Mouse (Mus musculus) midbrain, embryonic 13.5 days (tissue): ENCODE results near the gene Deup1. TPM values are rescaled to one million over a fixed set of nuclear protein-coding genes. Genes with fewer than 3 reads are reported as not detected.

ENCODE experiments used
- ATAC-seq: fragments of 200-750 bp; cut with Nextera tagmentation; 2 replicates; pipeline ENCODE4 v1.8.0; 2017; ENCODE audit warnings: mild to moderate bottlenecking, moderate TSS enrichment, moderate library complexity
- H3K27ac ChIP-seq: fragments of 300-500 bp; sonication (generic); 2 replicates; pipeline ENCODE4 v1.5.1; 2015; ENCODE audit warnings: inconsistent platforms, mild to moderate bottlenecking, moderate library complexity
- H3K27me3 ChIP-seq: fragments of 300-500 bp; sonication (generic); 2 replicates; pipeline ENCODE4 v1.6.1; 2015; ENCODE audit warnings: mild to moderate bottlenecking, inconsistent platforms
- H3K36me3 ChIP-seq: fragments of 300-500 bp; sonication (generic); 2 replicates; pipeline ENCODE4 v1.6.1; 2015; ENCODE audit warnings: mild to moderate bottlenecking, inconsistent platforms
- H3K4me1 ChIP-seq: fragments of 300-500 bp; sonication (generic); replicated peaks from 2 replicates; pipeline ENCODE4 v1.6.1; 2015; ENCODE audit warnings: inconsistent platforms
- H3K4me2 ChIP-seq: fragments of 300-500 bp; sonication (generic); replicated peaks from 2 replicates; pipeline ENCODE4 v1.6.1; 2015; ENCODE audit warnings: moderate library complexity, mild to moderate bottlenecking, inconsistent platforms
- H3K4me3 ChIP-seq: fragments of 300-500 bp; sonication (generic); replicated peaks from 2 replicates; pipeline ENCODE4 v1.5.1; 2015; ENCODE audit warnings: mild to moderate bottlenecking, inconsistent platforms
- H3K9ac ChIP-seq: fragments of 300-500 bp; sonication (generic); replicated peaks from 2 replicates; pipeline ENCODE4 v1.6.1; 2015; ENCODE audit warnings: mild to moderate bottlenecking, inconsistent platforms
- H3K9me3 ChIP-seq: fragments of 300-500 bp; sonication (generic); 2 replicates; pipeline ENCODE4 v1.6.1; 2016; ENCODE audit warnings: mild to moderate bottlenecking, inconsistent platforms
- WGBS: fragments of 180-500 bp; shearing (Covaris S2); methylation state at CpG from one replicate; pipeline ENCODE4 v1.1.7; 2015; 5-methylcytosine and 5-hydroxymethylcytosine counted together
- polyA plus RNA-seq: library from polyadenylated mRNA; unstranded; fragments of >200 nt; fragmentation: Nextera tagmentation; extraction: Ambion mirVana; gene quantifications from 2 replicates; pipeline ENCODE4 v1.2.1, GENCODE M21; 2015

The Deup1 gene
- polyA plus RNA-seq, 1 experiment from 2014 or later: 0.96 TPM

DNA sequence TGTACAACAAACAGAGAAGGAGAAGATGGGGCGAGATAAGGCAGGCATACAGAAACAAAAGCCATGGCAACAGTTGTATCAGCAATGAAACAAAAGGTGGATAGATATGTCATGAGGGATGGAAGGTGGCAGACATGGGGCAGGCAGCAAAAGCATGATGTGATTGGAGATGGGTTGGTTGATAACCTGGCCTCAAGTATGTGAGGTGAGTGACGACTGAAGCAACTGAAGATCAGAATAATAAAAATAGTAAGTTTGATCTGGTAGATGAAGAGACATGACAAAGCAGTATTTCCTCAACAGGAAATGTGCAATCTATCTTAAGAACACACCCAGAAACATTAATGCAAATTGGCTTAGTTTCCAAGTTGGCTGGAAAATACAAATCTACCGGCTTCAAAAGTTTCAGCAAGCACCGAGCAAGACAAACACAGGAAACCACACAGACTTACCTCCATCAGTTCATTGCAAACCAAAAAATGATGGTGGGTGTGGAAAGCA lies 77.2 kb downstream of the Deup1 start:
- Histone ChIP-seq H3K4me1 (0 out of 2 replicates have a peak, but pooled peaks cover 8% of the 10 kb centered on the region), H3K4me2 (no peak overlapping the region), H3K36me3 (no peaks in the 10 kb centered on the region), H3K9me3 (no peaks in the 10 kb centered on the region), H3K27me3 (no peaks in the 10 kb centered on the region), H3K27ac (no peak overlapping the region), H3K9ac (no peak overlapping the region), H3K4me3 (no peak overlapping the region)
- ATAC-seq: no peak
- 90% methylated on average over 4 of the region's 4 CpGs for WGBS

DNA sequence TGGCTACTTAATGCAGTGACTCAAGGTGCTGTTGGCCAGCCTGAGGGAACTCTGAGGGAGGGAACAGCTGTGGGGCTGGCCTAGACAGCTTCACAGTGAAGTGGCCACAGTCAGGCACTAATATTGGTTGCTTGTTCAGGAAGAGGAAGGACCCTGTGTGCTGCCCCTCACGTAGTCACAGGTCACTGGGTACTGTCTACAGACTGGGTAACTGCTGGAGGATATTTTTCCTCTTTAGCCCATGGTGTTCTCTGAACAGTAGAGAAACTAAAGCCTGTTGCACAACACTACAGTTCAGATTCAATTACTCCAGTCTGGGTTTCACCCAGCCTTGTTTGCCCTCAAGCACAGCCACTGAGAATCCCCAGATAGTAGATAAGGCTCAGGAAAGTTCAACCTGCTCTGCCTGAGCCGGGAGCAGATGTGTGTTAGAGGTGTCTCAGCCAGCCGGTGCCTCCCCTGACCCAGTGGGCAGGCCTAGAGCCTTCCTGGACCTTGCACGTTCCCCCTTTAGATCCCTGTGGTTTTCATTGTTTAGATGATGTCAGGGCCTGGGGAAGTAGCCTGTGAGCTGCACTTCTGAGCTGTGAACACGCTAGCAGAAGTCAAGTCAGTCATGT lies 85.9 kb downstream of the Deup1 start:
- Histone ChIP-seq H3K4me1 (no peaks in the 10 kb centered on the region), H3K36me3 (no peaks in the 10 kb centered on the region), H3K27ac (no peak overlapping the region), H3K9me3 (no peaks in the 10 kb centered on the region), H3K9ac (no peak overlapping the region), H3K4me3 (no peak overlapping the region), H3K4me2 (no peak overlapping the region), H3K27me3 (no peaks in the 10 kb centered on the region)
- WGBS: 76% methylated on average over 5 of the region's 5 CpGs
- ATAC-seq: no peak

DNA sequence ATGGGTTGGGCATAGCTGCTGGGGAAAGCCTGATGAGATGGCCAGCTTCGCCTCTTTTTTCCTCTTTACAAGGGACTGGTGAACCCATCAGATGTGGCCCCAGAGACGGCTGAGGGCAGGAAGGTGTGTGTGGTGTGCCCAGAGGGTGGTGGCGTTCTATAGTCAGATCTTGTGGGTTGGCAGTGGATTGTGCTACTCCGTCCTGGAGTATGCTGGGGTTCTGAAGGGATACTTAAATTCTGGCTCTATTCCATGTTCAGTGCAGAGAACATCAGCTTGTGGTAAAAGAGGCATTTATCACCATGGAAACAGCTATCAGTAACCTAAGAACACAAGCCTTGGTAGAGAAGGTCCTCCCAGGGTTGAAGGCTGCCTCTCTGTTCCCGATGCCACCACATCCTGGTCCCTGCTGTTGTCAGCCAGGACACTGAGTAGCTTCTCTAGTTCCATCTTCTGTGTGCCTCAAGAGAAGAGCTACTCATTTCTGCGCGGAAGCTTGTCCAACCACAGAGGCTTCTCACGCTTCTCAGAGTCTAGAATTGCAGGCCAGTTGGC lies 88.7 kb downstream of the Deup1 start:
- no peaks in the 10 kb centered on the region for H3K27me3 ChIP-seq
- no peaks in the 10 kb centered on the region for H3K9me3 ChIP-seq
- ATAC-seq: no peak
- H3K4me1 ChIP-seq: peaks cover 1% of the 10 kb centered on the region
- no peak overlapping the region for H3K4me2 ChIP-seq
- no peak overlapping the region for H3K27ac ChIP-seq
- 91% methylated on average over 8 of the region's 8 CpGs for whole genome bisulfite sequencing
- H3K4me3 ChIP-seq: no peak overlapping the region
- H3K9ac ChIP-seq: no peak overlapping the region
- no peaks in the 10 kb centered on the region for H3K36me3 ChIP-seq

GRCm38 (mm10) chr9:15537455-15538048 lies 90.2 kb downstream of the Deup1 start:
- WGBS: 94% methylated on average over 3 of the region's 3 CpGs
- H3K27ac ChIP-seq: no peak overlapping the region
- no peaks in the 10 kb centered on the region for H3K36me3 ChIP-seq
- ATAC-seq: no peak
- H3K27me3 ChIP-seq: no peaks in the 10 kb centered on the region
- H3K9me3 ChIP-seq: no peaks in the 10 kb centered on the region
- peaks cover 8% of the 10 kb centered on the region for H3K4me1 ChIP-seq
- H3K4me2 ChIP-seq: no peak overlapping the region
- no peak overlapping the region for H3K4me3 ChIP-seq
- H3K9ac ChIP-seq: no peak overlapping the region

DNA sequence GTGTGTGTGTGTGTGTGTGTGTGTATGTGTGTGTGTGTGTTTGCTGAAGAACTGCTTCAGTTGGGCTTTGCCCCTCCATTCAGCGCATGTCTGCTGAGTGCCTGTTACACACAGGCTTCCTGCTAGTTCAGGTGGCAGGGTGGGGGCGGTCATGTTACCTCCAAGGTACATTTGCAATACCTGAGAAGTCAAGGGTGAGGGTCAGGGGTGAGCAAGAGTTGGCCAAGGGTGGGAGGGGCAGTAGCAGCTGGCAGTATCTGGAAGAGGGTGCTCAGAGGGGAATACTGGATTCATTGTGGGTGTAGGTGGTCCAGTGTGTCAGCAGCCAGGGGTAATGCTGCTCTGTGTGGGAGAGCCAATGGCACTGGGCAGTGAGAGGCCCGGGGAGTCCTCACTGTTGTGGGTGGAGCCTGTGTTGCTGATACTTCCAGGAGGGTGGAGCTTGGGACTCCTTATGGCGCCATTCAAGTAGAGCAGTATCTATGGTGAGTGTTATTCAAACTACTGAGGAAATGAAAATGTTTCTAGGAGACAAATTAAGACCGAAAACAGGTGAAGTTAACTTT lies 90.8 kb downstream of the Deup1 start:
- Histone ChIP-seq H3K4me2 (no peak overlapping the region), H3K27me3 (no peaks in the 10 kb centered on the region), H3K4me1 (peaks cover 8% of the 10 kb centered on the region), H3K9ac (no peak overlapping the region), H3K4me3 (no peak overlapping the region), H3K27ac (no peak overlapping the region), H3K36me3 (no peaks in the 10 kb centered on the region), H3K9me3 (no peaks in the 10 kb centered on the region)
- WGBS: 91% methylated on average over 5 of the region's 5 CpGs
- ATAC-seq: peak; percentile 41; the same call in 1 of the 2 replicates

GRCm38 (mm10) chr9:15535418-15535817 lies 92.3 kb downstream of the Deup1 start:
- no peaks in the 10 kb centered on the region for H3K36me3 ChIP-seq
- WGBS: 52% methylated on average over 5 of the region's 5 CpGs
- no peaks in the 10 kb centered on the region for H3K27me3 ChIP-seq
- no peak overlapping the region for H3K27ac ChIP-seq
- no peaks in the 10 kb centered on the region for H3K9me3 ChIP-seq
- H3K4me3 ChIP-seq: no peak overlapping the region
- no peak for ATAC-seq
- no peak overlapping the region for H3K9ac ChIP-seq
- no peak overlapping the region for H3K4me2 ChIP-seq
- peaks cover 8% of the 10 kb centered on the region for H3K4me1 ChIP-seq

DNA sequence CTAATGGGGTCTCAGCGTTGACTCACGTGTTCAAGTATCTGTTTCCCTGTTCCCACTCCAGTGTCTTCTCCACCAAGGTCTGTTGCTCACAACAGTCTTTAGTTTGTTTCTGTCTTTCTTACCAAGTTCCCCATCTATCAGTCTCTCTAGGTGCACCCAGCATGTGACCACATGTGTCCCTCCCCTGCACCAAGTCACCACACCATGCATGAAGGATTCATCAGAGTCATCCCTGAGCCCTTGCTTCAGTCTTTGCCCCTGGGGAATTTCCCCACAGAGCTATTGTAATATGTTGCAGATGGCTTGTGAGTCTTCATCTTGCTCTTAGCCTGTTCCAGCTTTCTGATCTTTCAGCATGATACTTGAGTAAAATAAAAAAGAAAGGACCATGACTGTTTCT lies 93.6 kb downstream of the Deup1 start:
- WGBS: 89% methylated on average over 2 of the region's 2 CpGs
- no peak for ATAC-seq

GRCm38 (mm10) chr9:15533336-15534070 lies 94.2 kb downstream of the Deup1 start:
- 76% methylated on average over 11 of the region's 11 CpGs for WGBS
- Histone ChIP-seq H3K27me3 (no peaks in the 10 kb centered on the region), H3K36me3 (no peaks in the 10 kb centered on the region), H3K27ac (no peak overlapping the region), H3K4me1 (peaks cover 24% of the 10 kb centered on the region), H3K4me2 (no peak overlapping the region), H3K4me3 (no peak overlapping the region), H3K9ac (no peak overlapping the region), H3K9me3 (no peaks in the 10 kb centered on the region)
- ATAC-seq: no peak

More for the DNA sequence above, 93.6 kb downstream of the Deup1 start:
- H3K9me3 ChIP-seq: no peaks in the 10 kb centered on the region
- no peaks in the 10 kb centered on the region for H3K27me3 ChIP-seq
- no peaks in the 10 kb centered on the region for H3K36me3 ChIP-seq
- peaks cover 18% of the 10 kb centered on the region for H3K4me1 ChIP-seq
- H3K4me3 ChIP-seq: no peak overlapping the region
- no peak overlapping the region for H3K27ac ChIP-seq
- no peak overlapping the region for H3K9ac ChIP-seq
- H3K4me2 ChIP-seq: no peak overlapping the region

DNA sequence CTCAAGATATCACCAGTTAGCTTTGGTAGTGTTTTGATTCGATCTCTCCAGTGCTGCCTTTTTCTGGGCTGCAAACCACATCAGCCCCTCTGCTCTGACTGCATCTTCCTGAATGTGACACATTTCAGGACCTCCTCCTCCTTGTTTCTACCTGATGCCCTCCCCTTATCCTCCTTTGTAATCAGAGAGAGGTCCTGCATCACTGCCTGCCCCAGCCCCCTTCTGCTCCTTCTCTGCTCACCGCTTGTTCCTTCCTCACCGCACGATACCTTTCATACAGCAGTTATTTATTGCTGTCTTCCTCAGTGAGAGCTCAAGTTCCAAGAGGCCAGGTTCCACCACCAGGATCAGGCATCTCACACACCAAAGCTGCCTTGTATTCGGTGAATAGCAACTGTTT lies 96.5 kb downstream of the Deup1 start:
- Histone ChIP-seq H3K27ac (no peak overlapping the region), H3K9me3 (no peaks in the 10 kb centered on the region), H3K4me2 (no peak overlapping the region), H3K4me3 (no peak overlapping the region), H3K9ac (no peak overlapping the region), H3K27me3 (no peaks in the 10 kb centered on the region), H3K4me1 (peaks cover 31% of the 10 kb centered on the region), H3K36me3 (no peaks in the 10 kb centered on the region)
- ATAC-seq: no peak
- 92% methylated on average over 5 of the region's 5 CpGs for WGBS

DNA sequence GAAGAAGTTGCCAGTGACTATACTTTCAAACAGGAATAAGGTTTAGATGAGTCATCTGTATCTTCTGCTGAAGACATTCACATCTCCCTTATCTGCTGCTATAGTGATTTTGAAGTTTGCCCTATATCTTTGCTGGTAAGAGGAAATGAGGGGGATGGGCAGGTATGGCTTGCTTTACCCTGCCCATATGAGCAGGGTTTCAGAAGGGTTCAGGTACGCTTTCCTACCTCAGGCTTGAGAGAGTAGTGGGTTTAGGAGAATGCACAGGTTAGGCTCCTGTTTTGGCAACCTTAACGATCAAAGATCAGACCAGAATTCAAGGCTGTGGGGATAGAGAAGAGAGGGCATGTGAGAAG lies 97.8 kb downstream of the Deup1 start:
- no peak overlapping the region for H3K4me2 ChIP-seq
- WGBS: 97% methylated on average over 2 of the region's 2 CpGs
- H3K9me3 ChIP-seq: no peaks in the 10 kb centered on the region
- peaks cover 31% of the 10 kb centered on the region for H3K4me1 ChIP-seq
- no peak for ATAC-seq
- H3K36me3 ChIP-seq: no peaks in the 10 kb centered on the region
- no peaks in the 10 kb centered on the region for H3K27me3 ChIP-seq
- no peak overlapping the region for H3K27ac ChIP-seq
- H3K4me3 ChIP-seq: no peak overlapping the region
- H3K9ac ChIP-seq: no peak overlapping the region

GRCm38 (mm10) chr9:15529275-15529964 lies 98.3 kb downstream of the Deup1 start:
- Histone ChIP-seq H3K4me1 (peaks cover 31% of the 10 kb centered on the region), H3K4me2 (no peak overlapping the region), H3K4me3 (no peak overlapping the region), H3K9me3 (no peaks in the 10 kb centered on the region), H3K36me3 (no peaks in the 10 kb centered on the region), H3K27ac (no peak overlapping the region), H3K9ac (no peak overlapping the region), H3K27me3 (no peaks in the 10 kb centered on the region)
- 68% methylated on average over 8 of the region's 8 CpGs for WGBS
- peak; percentile 58 for ATAC-seq
